Mouse (Mus musculus) limb, embryonic 15.5 days (tissue): ENCODE data around the gene Syndig1. TPM values are rescaled to one million over a fixed set of nuclear protein-coding genes. Genes with fewer than 3 reads are reported as not detected.

Experiments
- ATAC-seq: fragments of 200-750 bp; cut with Nextera tagmentation; 2 replicates; pipeline ENCODE4 v1.8.0; 2017; ENCODE audit warnings: low read depth, moderate TSS enrichment; ENCODE audit not compliant: insufficient number of reproducible peaks, low FRiP score, low TSS enrichment
- H3K27ac ChIP-seq: fragments of 300-500 bp; sonication (generic); 2 replicates; pipeline ENCODE4 v1.5.1; 2015; ENCODE audit warnings: moderate library complexity, mild to moderate bottlenecking, inconsistent platforms
- H3K27me3 ChIP-seq: fragments of 300-500 bp; sonication (generic); 2 replicates; pipeline ENCODE4 v1.6.1; 2015; ENCODE audit warnings: inconsistent platforms
- H3K36me3 ChIP-seq: fragments of 300-500 bp; sonication (generic); 2 replicates; pipeline ENCODE4 v1.6.1; 2015; ENCODE audit warnings: inconsistent platforms
- H3K4me1 ChIP-seq: fragments of 300-500 bp; sonication (generic); 2 replicates; pipeline ENCODE4 v1.6.1; 2015; ENCODE audit warnings: inconsistent platforms
- H3K4me2 ChIP-seq: fragments of 300-500 bp; sonication (generic); 2 replicates; pipeline ENCODE4 v1.6.1; 2015; ENCODE audit warnings: mild to moderate bottlenecking, inconsistent platforms
- H3K4me3 ChIP-seq: fragments of 300-500 bp; sonication (generic); 2 replicates; pipeline ENCODE4 v1.5.1; 2015; ENCODE audit warnings: mild to moderate bottlenecking, inconsistent platforms
- H3K9ac ChIP-seq: fragments of 300-500 bp; sonication (generic); 2 replicates; pipeline ENCODE4 v1.6.1; 2015; ENCODE audit warnings: inconsistent platforms
- H3K9me3 ChIP-seq: fragments of 300-500 bp; sonication (generic); 2 replicates; pipeline ENCODE4 v1.6.1; 2016; ENCODE audit warnings: inconsistent platforms
- WGBS: fragments of 180-500 bp; shearing (Covaris S2); methylation state at CpG from one replicate; pipeline ENCODE4 v1.1.7; 2015; 5-methylcytosine and 5-hydroxymethylcytosine counted together
- polyA plus RNA-seq: library from polyadenylated mRNA; unstranded; fragments of >200 nt; fragmentation: Nextera tagmentation; extraction: Ambion mirVana; gene quantifications from 2 replicates; pipeline ENCODE4 v1.2.1, GENCODE M21; 2015

The Syndig1 gene
- polyA plus RNA-seq, 1 experiment from 2014 or later: 5.9 TPM

- no peak overlapping the region for H3K4me2 ChIP-seq
- no peak overlapping the region for H3K4me3 ChIP-seq
- H3K4me1 ChIP-seq: no peaks in the 10 kb centered on the region
- no peaks in the 10 kb centered on the region for H3K36me3 ChIP-seq
- no peaks in the 10 kb centered on the region for H3K9me3 ChIP-seq
- ATAC-seq: no peak
- WGBS: 49% methylated on average over 2 of the region's 2 CpGs
- H3K27ac ChIP-seq: no peak overlapping the region
- no peak overlapping the region for H3K9ac ChIP-seq
- no peaks in the 10 kb centered on the region for H3K27me3 ChIP-seq
Observed at GRCm38 (mm10) chr2:149891647-149892046, 62.6 kb downstream of the Syndig1 start.

GRCm38 (mm10) chr2:149896337-149896736, 67.3 kb downstream of the Syndig1 start:
- 84% methylated on average over 2 of the region's 2 CpGs for WGBS
- Histone ChIP-seq H3K27ac (no peak overlapping the region), H3K36me3 (no peaks in the 10 kb centered on the region), H3K4me3 (no peak overlapping the region), H3K9me3 (no peaks in the 10 kb centered on the region), H3K4me1 (no peaks in the 10 kb centered on the region), H3K27me3 (no peaks in the 10 kb centered on the region), H3K9ac (no peak overlapping the region), H3K4me2 (no peak overlapping the region)
- ATAC-seq: no peak

- Histone ChIP-seq H3K4me1 (no peaks in the 10 kb centered on the region), H3K9ac (no peak overlapping the region), H3K4me2 (no peak overlapping the region), H3K9me3 (no peaks in the 10 kb centered on the region), H3K36me3 (no peaks in the 10 kb centered on the region), H3K27me3 (no peaks in the 10 kb centered on the region), H3K27ac (no peak overlapping the region), H3K4me3 (no peak overlapping the region)
- WGBS: 89% methylated on average over 9 of the region's 9 CpGs
- no peak for ATAC-seq
Observed at GRCm38 (mm10) chr2:149899615-149900014, 70.6 kb downstream of the Syndig1 start.

- no peaks in the 10 kb centered on the region for H3K27me3 ChIP-seq
- H3K4me1 ChIP-seq: no peaks in the 10 kb centered on the region
- no peaks in the 10 kb centered on the region for H3K9me3 ChIP-seq
- no peaks in the 10 kb centered on the region for H3K36me3 ChIP-seq
- no peak overlapping the region for H3K27ac ChIP-seq
- ATAC-seq: no peak
- H3K4me3 ChIP-seq: no peak overlapping the region
- no peak overlapping the region for H3K4me2 ChIP-seq
- no peak overlapping the region for H3K9ac ChIP-seq
- 90% methylated on average over 1 of the region's 1 CpGs for WGBS
Observed at GRCm38 (mm10) chr2:149900606-149901005, 71.6 kb downstream of the Syndig1 start.

- no peaks in the 10 kb centered on the region for H3K27me3 ChIP-seq
- no peaks in the 10 kb centered on the region for H3K9me3 ChIP-seq
- H3K9ac ChIP-seq: no peak overlapping the region
- H3K4me2 ChIP-seq: no peak overlapping the region
- H3K27ac ChIP-seq: no peak overlapping the region
- no peak overlapping the region for H3K4me3 ChIP-seq
- no peak for ATAC-seq
- no peaks in the 10 kb centered on the region for H3K4me1 ChIP-seq
- H3K36me3 ChIP-seq: no peaks in the 10 kb centered on the region
- WGBS: 64% methylated on average over 1 of the region's 1 CpGs
Observed at GRCm38 (mm10) chr2:149904405-149904804, 75.4 kb downstream of the Syndig1 start.

GRCm38 (mm10) chr2:149906694-149907093, 77.7 kb downstream of the Syndig1 start:
- no peak for ATAC-seq
- Histone ChIP-seq H3K9me3 (no peaks in the 10 kb centered on the region), H3K4me1 (no peaks in the 10 kb centered on the region), H3K27me3 (no peaks in the 10 kb centered on the region), H3K9ac (no peak overlapping the region), H3K27ac (no peak overlapping the region), H3K4me3 (no peak overlapping the region), H3K36me3 (no peaks in the 10 kb centered on the region), H3K4me2 (no peak overlapping the region)
- WGBS: 77% methylated on average over 3 of the region's 3 CpGs

GRCm38 (mm10) chr2:149917162-149917561, 88.2 kb downstream of the Syndig1 start:
- ATAC-seq: no peak
- no peaks in the 10 kb centered on the region for H3K36me3 ChIP-seq
- WGBS: 88% methylated on average over 3 of the region's 3 CpGs

GRCm38 (mm10) chr2:149923561-149923960, 94.5 kb downstream of the Syndig1 start:
- Histone ChIP-seq H3K4me1 (no peaks in the 10 kb centered on the region), H3K27ac (no peak overlapping the region), H3K9ac (no peak overlapping the region), H3K27me3 (no peaks in the 10 kb centered on the region), H3K4me2 (no peak overlapping the region), H3K36me3 (no peaks in the 10 kb centered on the region), H3K9me3 (no peaks in the 10 kb centered on the region), H3K4me3 (no peak overlapping the region)
- ATAC-seq: no peak
- WGBS: 53% methylated on average over 2 of the region's 2 CpGs

More at GRCm38 (mm10) chr2:149917162-149917561, 88.2 kb downstream of the Syndig1 start:
- no peaks in the 10 kb centered on the region for H3K9me3 ChIP-seq
- no peak overlapping the region for H3K4me3 ChIP-seq
- H3K27me3 ChIP-seq: no peaks in the 10 kb centered on the region
- H3K4me2 ChIP-seq: no peak overlapping the region
- no peak overlapping the region for H3K9ac ChIP-seq
- no peaks in the 10 kb centered on the region for H3K4me1 ChIP-seq
- no peak overlapping the region for H3K27ac ChIP-seq

- 91% methylated on average over 2 of the region's 2 CpGs for WGBS
- no peak for ATAC-seq
- no peak overlapping the region for H3K4me2 ChIP-seq
Observed at GRCm38 (mm10) chr2:149925911-149926310, 96.9 kb downstream of the Syndig1 start.

GRCm38 (mm10) chr2:149927001-149927400, 98.0 kb downstream of the Syndig1 start:
- Histone ChIP-seq H3K27ac (no peak overlapping the region), H3K9me3 (no peaks in the 10 kb centered on the region), H3K4me2 (no peak overlapping the region), H3K36me3 (no peaks in the 10 kb centered on the region), H3K9ac (no peak overlapping the region), H3K4me1 (peaks cover 10% of the 10 kb centered on the region; the same call in 1 of the 2 replicates), H3K4me3 (no peak overlapping the region), H3K27me3 (no peaks in the 10 kb centered on the region)
- ATAC-seq: no peak

More at GRCm38 (mm10) chr2:149925911-149926310, 96.9 kb downstream of the Syndig1 start:
- Histone ChIP-seq H3K9ac (no peak overlapping the region), H3K27ac (no peak overlapping the region), H3K4me1 (peaks cover 2% of the 10 kb centered on the region; the same call in 1 of the 2 replicates), H3K4me3 (no peak overlapping the region), H3K9me3 (no peaks in the 10 kb centered on the region), H3K36me3 (no peaks in the 10 kb centered on the region), H3K27me3 (no peaks in the 10 kb centered on the region)

GRCm38 (mm10) chr2:149927481-149927880, 98.5 kb downstream of the Syndig1 start:
- WGBS: 80% methylated on average over 3 of the region's 3 CpGs
- Histone ChIP-seq H3K27ac (no peak overlapping the region), H3K4me1 (peaks cover 10% of the 10 kb centered on the region; the same call in 1 of the 2 replicates), H3K4me3 (no peak overlapping the region), H3K9me3 (no peaks in the 10 kb centered on the region), H3K9ac (no peak overlapping the region), H3K36me3 (no peaks in the 10 kb centered on the region), H3K4me2 (no peak overlapping the region), H3K27me3 (no peaks in the 10 kb centered on the region)
- no peak for ATAC-seq

GRCm38 (mm10) chr2:149929986-149930385, 101.0 kb downstream of the Syndig1 start:
- 58% methylated on average over 5 of the region's 5 CpGs for WGBS
- no peak for ATAC-seq

GRCm38 (mm10) chr2:149931111-149931510, 102.1 kb downstream of the Syndig1 start:
- H3K27me3 ChIP-seq: no peaks in the 10 kb centered on the region
- H3K9me3 ChIP-seq: no peaks in the 10 kb centered on the region
- WGBS: 29% methylated on average over 2 of the region's 2 CpGs
- no peak overlapping the region for H3K4me2 ChIP-seq
- no peak overlapping the region for H3K27ac ChIP-seq
- ATAC-seq: no peak
- no peak overlapping the region for H3K9ac ChIP-seq
- no peak overlapping the region for H3K4me3 ChIP-seq
- no peaks in the 10 kb centered on the region for H3K36me3 ChIP-seq
- H3K4me1 ChIP-seq: peaks cover 17% of the 10 kb centered on the region; the same call in 1 of the 2 replicates

More at GRCm38 (mm10) chr2:149929986-149930385, 101.0 kb downstream of the Syndig1 start:
- Histone ChIP-seq H3K4me1 (peaks cover 17% of the 10 kb centered on the region; the same call in 1 of the 2 replicates), H3K27ac (no peak overlapping the region), H3K4me3 (no peak overlapping the region), H3K4me2 (no peak overlapping the region), H3K9ac (no peak overlapping the region), H3K27me3 (no peaks in the 10 kb centered on the region), H3K9me3 (no peaks in the 10 kb centered on the region), H3K36me3 (no peaks in the 10 kb centered on the region)
